Mouse (Mus musculus) ES-Bruce4 (cell line): ENCODE measurements around the gene Akap8l. TPM values are rescaled to one million over a fixed set of nuclear protein-coding genes. Genes with fewer than 3 reads are reported as not detected.

Experiments
- H3K27ac ChIP-seq: 2 replicates; pipeline ENCODE4 v1.5.1; 2012; ENCODE audit warnings: low read length, inconsistent platforms; ENCODE audit not compliant: insufficient read depth
- H3K27me3 ChIP-seq: 2 replicates; pipeline ENCODE4 v1.6.1; 2012; ENCODE audit warnings: mild to moderate bottlenecking, low read length, inconsistent platforms; ENCODE audit not compliant: control insufficient read depth, poor library complexity, insufficient read depth, severe bottlenecking
- H3K36me3 ChIP-seq: 2 replicates; pipeline ENCODE4 v1.6.1; 2012; ENCODE audit warnings: inconsistent platforms, mild to moderate bottlenecking, low read length, moderate library complexity; ENCODE audit not compliant: control insufficient read depth, poor library complexity, insufficient read depth, severe bottlenecking
- H3K4me1 ChIP-seq: one replicate; pipeline ENCODE4 v1.8.1; 2011; ENCODE audit warnings: low read length; ENCODE audit not compliant: control insufficient read depth, insufficient read depth
- H3K4me3 ChIP-seq: 2 replicates; pipeline ENCODE4 v1.5.1; 2011; ENCODE audit warnings: low read depth, mild to moderate bottlenecking, low read length
- H3K9ac ChIP-seq: 2 replicates; pipeline ENCODE4 v1.6.1; 2012; ENCODE audit warnings: low read depth, mild to moderate bottlenecking, inconsistent platforms; ENCODE audit not compliant: poor library complexity, severe bottlenecking
- H3K9me3 ChIP-seq: replicated peaks from 2 replicates; pipeline ENCODE4 v1.6.1; 2012; ENCODE audit warnings: mild to moderate bottlenecking, low read length, inconsistent platforms; ENCODE audit not compliant: control insufficient read depth, poor library complexity, insufficient read depth, severe bottlenecking
- CTCF ChIP-seq: IDR thresholded peaks from one replicate; pipeline ENCODE4 v1.8.1; 2011; ENCODE audit warnings: low read depth, low read length
- EP300 ChIP-seq: IDR thresholded peaks from 2 replicates; pipeline ENCODE4 v1.6.1; 2011; ENCODE audit warnings: low read depth, low read length; ENCODE audit not compliant: insufficient read depth
- POLR2A ChIP-seq: IDR thresholded peaks from one replicate; pipeline ENCODE4 v1.8.1; 2011; ENCODE audit warnings: low read length; ENCODE audit not compliant: insufficient read depth
- polyA plus RNA-seq: library from polyadenylated mRNA; stranded (reverse); fragments of >200 nt; gene quantifications from 2 replicates; pipeline ENCODE4 v1.2.4, GENCODE M21; 2011; ENCODE audit warnings: low read depth; ENCODE audit not compliant: missing spikeins, insufficient read depth, insufficient read length

The Akap8l gene
- polyA plus RNA-seq, 1 experiment, result 67.7 TPM

GRCm38 (mm10) chr17:32363821-32364301 lies 13.5 kb upstream of the Akap8l start:
- Histone ChIP-seq H3K27ac (no peak overlapping the region), H3K9me3 (no peaks in the 10 kb centered on the region), H3K36me3 (peaks cover 43% of the 10 kb centered on the region), H3K9ac (peak overlapping the region; percentile 92), H3K27me3 (no peaks in the 10 kb centered on the region), H3K4me1 (peaks cover 2% of the 10 kb centered on the region), H3K4me3 (peak overlapping the region; percentile 77)
- TF ChIP-seq POLR2A (no peak), CTCF (no peak), EP300 (no peak)

GRCm38 (mm10) chr17:32362686-32363085 lies 12.3 kb upstream of the Akap8l start:
- Histone ChIP-seq H3K4me1 (peaks cover 2% of the 10 kb centered on the region), H3K27ac (no peak overlapping the region), H3K9me3 (no peaks in the 10 kb centered on the region), H3K27me3 (no peaks in the 10 kb centered on the region), H3K4me3 (no peak overlapping the region), H3K36me3 (peaks cover 54% of the 10 kb centered on the region), H3K9ac (no peak overlapping the region)
- no peak for TF ChIP-seq CTCF

- H3K4me1 ChIP-seq, result peaks cover 2% of the 10 kb centered on the region
- no peak for TF ChIP-seq EP300
- no peak for TF ChIP-seq CTCF
- TF ChIP-seq POLR2A, result no peak
- no peak overlapping the region for H3K9ac ChIP-seq
- H3K27me3 ChIP-seq, result no peaks in the 10 kb centered on the region
- peaks cover 67% of the 10 kb centered on the region for H3K36me3 ChIP-seq
- no peak overlapping the region for H3K4me3 ChIP-seq
- no peaks in the 10 kb centered on the region for H3K9me3 ChIP-seq
- H3K27ac ChIP-seq, result no peak overlapping the region
Observed at GRCm38 (mm10) chr17:32359928-32360327, 9.5 kb upstream of the Akap8l start.

GRCm38 (mm10) chr17:32358943-32359340 lies 8.5 kb upstream of the Akap8l start:
- Histone ChIP-seq H3K4me1 (peaks cover 2% of the 10 kb centered on the region), H3K27ac (no peak overlapping the region), H3K9ac (no peak overlapping the region), H3K36me3 (peaks cover 72% of the 10 kb centered on the region), H3K27me3 (no peaks in the 10 kb centered on the region), H3K9me3 (no peaks in the 10 kb centered on the region), H3K4me3 (no peak overlapping the region)
- TF ChIP-seq CTCF, result no peak
- no peak for TF ChIP-seq EP300
- TF ChIP-seq POLR2A, result no peak

- Histone ChIP-seq H3K27ac (no peak overlapping the region), H3K9ac (no peak overlapping the region), H3K36me3 (peaks cover 72% of the 10 kb centered on the region), H3K9me3 (no peaks in the 10 kb centered on the region), H3K4me1 (peaks cover 2% of the 10 kb centered on the region), H3K4me3 (no peak overlapping the region), H3K27me3 (no peaks in the 10 kb centered on the region)
- TF ChIP-seq CTCF, result no peak
- no peak for TF ChIP-seq EP300
- TF ChIP-seq POLR2A, result no peak
Observed at GRCm38 (mm10) chr17:32358192-32358942, 8.0 kb upstream of the Akap8l start.
